Mouse (Mus musculus): ENCODE data around the gene Nfia. TPM values are rescaled to one million over a fixed set of nuclear protein-coding genes. Genes with fewer than 3 reads are reported as not detected.
A peak's percentile ranks its signal among the peaks of the same experiment; 100 is the strongest.

Gene Nfia
- polyA plus RNA-seq, 1 experiment from 2014 or later, result 31.1 TPM

DNA sequence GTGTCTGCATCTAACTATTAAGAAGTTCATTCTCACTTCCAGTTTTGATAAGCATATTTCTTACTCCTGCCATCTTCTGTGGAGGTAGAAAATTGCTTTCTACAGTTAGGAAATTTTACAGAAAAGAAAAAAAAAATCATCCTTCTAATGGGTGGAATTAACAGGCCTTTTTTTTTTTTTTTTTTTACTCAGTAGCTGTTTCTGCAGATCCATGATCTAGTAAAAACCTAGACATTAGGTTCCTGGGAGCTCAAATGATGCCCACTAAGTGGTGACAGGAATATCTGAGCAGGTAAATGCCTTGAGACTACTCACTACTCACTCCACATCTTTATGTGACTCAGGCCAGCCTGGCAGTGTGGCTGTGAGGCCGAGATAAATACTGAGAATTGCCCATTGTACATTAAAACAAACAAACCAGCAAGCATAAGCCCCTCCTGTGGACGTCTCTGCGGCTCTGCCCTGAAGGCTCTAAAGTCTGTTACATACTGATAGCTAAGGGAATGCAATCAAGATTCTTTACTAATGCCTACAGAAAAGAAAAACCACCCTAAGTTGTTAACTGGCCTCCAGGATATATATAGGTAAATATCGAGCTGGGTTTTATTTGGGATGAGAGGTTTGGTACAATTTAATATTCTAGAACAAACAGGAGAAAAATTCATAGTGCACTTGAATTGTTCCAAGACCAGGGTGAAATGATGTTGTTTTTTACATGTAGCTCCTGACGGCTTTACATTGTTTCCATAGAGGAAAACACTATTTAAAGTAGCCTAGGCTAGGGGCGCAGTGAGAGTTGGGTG is 57.7 kb downstream of the Nfia start:
- Histone ChIP-seq H3K9ac (no peak overlapping the region), H3K36me3 (peaks cover 17% of the 10 kb centered on the region), H3K4me2 (no peak overlapping the region), H3K27ac (replicated peaks) (peak overlapping the region; percentile 28; the same call in 1 of the 2 replicates), H3K4me1 (peaks cover 89% of the 10 kb centered on the region), H3K27me3 (replicated peaks) (no peaks in the 10 kb centered on the region), H3K4me3 (no peak overlapping the region), H3K9me3 (no peaks in the 10 kb centered on the region)
- ATAC-seq (ENCODE audit: extremely low read depth, insufficient number of reproducible peaks, low FRiP score, low TSS enrichment), result no peak
- 49% methylated on average over 6 of the region's 6 CpGs for WGBS

DNA sequence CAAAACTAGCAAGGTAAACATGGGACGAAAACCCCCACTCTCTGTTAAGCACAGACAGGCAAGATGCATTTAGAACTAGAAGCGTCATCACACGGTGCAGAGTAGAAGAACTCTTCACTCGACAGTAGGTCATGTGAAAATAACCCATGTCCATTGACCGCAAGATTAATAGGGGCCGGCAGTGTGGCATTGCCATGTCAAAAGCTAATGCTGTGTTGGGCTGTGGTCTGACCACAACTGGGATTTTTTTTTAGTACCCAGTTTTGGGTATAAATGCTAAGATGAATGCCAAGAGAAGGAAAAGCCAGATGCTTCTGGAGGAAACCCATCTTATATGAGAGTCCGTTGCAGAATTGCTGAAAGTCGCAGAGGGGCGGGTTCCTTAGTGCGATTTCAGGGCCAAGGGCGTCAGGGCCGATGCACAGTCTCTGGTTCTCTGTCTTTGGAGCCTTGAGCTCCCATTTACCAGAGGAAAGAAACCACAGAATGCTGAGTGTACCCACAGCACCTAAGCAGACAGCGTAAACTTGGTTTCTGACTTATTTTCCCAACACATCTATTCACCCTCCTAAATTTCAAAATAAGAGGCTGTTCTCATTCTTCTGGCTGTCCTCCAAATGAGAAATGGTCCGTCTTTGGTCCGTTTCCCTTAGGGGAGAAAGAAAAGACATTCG is 58.5 kb downstream of the Nfia start:
- H3K9me3 ChIP-seq, result no peaks in the 10 kb centered on the region
- WGBS, result 75% methylated on average over 16 of the region's 16 CpGs
- no peak for ATAC-seq (ENCODE audit: extremely low read depth, insufficient number of reproducible peaks, low FRiP score, low TSS enrichment)
- H3K36me3 ChIP-seq, result peaks cover 17% of the 10 kb centered on the region
- peaks cover 89% of the 10 kb centered on the region for H3K4me1 ChIP-seq
- H3K27me3 ChIP-seq (replicated peaks), result no peaks in the 10 kb centered on the region
- H3K27ac ChIP-seq (replicated peaks), result 0 out of 2 replicates have a peak overlapping the region, but pooled peaks have one; percentile 32
- H3K9ac ChIP-seq, result no peak overlapping the region
- no peak overlapping the region for H3K4me3 ChIP-seq
- no peak overlapping the region for H3K4me2 ChIP-seq

DNA sequence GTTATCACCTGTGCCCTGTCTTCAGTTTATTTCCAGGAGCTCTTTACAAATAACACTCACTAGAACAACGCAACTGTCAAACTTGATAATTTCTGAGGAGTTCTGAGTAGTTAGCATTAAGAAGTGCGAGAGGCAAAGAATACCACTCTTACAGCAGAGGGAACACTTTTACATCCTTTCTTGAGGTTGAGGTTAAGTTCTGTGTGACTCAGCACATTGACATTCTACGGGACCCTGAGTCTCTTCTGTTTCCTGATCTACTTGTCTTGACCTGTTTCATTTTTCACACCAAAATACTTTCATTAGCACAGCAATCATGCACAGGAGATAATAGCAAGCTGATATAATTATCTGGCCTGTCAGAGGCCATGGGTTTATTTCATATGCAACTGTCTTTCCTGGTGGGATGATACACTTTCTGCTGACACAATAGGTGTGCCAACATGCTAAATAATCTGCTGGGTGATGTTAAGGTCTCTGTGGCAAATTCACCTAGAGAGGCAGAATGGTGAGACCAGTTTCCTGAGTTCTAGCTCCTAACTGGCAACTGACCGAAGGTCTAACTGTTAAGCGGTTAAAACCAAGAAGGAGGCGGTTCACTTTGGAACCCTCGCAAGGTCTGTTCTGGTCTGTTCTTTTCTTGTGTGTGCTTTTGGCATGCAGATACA is 59.2 kb downstream of the Nfia start:
- 73% methylated on average over 7 of the region's 7 CpGs for WGBS
- Histone ChIP-seq H3K9ac (no peak overlapping the region), H3K4me1 (peaks cover 87% of the 10 kb centered on the region), H3K4me3 (no peak overlapping the region), H3K27me3 (replicated peaks) (no peaks in the 10 kb centered on the region), H3K4me2 (no peak overlapping the region), H3K27ac (replicated peaks) (no peak overlapping the region; the same call in 1 of the 2 replicates), H3K9me3 (no peaks in the 10 kb centered on the region), H3K36me3 (peaks cover 17% of the 10 kb centered on the region)
- no peak for ATAC-seq (ENCODE audit: extremely low read depth, insufficient number of reproducible peaks, low FRiP score, low TSS enrichment)

DNA sequence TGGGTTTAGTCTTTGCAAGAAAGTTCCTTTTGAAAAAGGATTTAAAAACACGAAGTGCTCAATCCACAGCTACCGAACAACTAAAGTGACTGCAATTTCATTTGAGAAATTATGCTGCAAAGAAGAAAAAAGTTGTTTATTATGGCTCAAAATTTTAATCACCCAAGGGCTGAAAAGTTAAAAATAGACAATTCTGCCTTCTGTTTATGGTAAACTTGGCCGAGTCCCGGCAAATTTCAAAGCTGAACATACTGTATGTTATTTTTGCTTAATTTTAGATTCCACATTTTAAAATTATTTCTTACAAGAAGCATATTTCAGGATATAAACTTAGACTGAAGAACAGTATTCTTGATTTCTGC is 59.7 kb downstream of the Nfia start:
- H3K9ac ChIP-seq, result no peak overlapping the region
- no peaks in the 10 kb centered on the region for H3K27me3 ChIP-seq (replicated peaks)
- no peaks in the 10 kb centered on the region for H3K9me3 ChIP-seq
- peaks cover 87% of the 10 kb centered on the region for H3K4me1 ChIP-seq
- no peak overlapping the region for H3K4me2 ChIP-seq
- H3K4me3 ChIP-seq, result no peak overlapping the region
- H3K27ac ChIP-seq (replicated peaks), result no peak overlapping the region; the same call in 1 of the 2 replicates
- WGBS, result 81% methylated on average over 4 of the region's 4 CpGs
- H3K36me3 ChIP-seq, result peaks cover 17% of the 10 kb centered on the region
- no peak for ATAC-seq (ENCODE audit: extremely low read depth, insufficient number of reproducible peaks, low FRiP score, low TSS enrichment)

DNA sequence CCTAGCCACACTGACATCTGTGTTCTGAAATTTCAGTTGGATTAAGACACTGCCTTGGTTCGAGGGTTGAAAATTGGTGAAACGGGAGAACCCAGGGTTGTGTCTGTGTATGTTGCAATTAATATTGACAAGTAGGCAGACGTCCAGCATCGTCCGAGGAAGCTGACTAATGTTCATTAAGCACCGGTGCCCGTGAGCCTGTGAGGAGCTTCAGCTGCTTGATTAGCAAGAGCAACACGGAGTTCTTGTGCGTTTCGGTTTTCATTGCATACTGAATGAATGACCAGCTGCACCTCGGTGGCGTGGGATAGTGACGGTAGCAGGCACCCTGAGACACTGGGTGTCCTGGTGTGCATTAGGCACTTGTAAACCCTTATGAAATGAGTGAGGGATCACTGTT is 64.3 kb downstream of the Nfia start:
- Histone ChIP-seq H3K9ac (no peak overlapping the region), H3K9me3 (no peaks in the 10 kb centered on the region), H3K4me2 (no peak overlapping the region), H3K4me1 (peaks cover 92% of the 10 kb centered on the region), H3K4me3 (no peak overlapping the region), H3K27ac (replicated peaks) (no peak overlapping the region), H3K36me3 (peaks cover 11% of the 10 kb centered on the region), H3K27me3 (replicated peaks) (no peaks in the 10 kb centered on the region)
- no peak for ATAC-seq (ENCODE audit: extremely low read depth, insufficient number of reproducible peaks, low FRiP score, low TSS enrichment)
- WGBS, result 63% methylated on average over 13 of the region's 13 CpGs

DNA sequence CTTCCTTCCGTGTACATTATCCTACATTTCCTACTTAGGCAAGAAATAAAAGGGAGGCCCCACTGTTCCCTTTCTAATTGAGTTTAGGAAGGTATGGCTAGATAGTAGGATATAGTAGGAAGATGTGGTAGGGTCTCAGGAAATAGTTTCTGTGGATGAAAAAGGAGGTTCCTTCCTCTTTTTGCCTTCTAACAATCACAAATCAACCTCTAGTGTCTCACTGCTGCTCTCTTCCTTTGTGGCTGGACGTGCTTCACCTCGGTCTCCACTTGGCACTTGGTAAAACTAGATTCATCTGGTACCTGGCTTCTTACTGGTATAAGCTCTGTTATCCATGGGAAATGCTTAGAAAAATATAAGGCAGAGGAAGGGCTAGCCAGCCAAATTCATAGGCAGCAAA is 65.2 kb downstream of the Nfia start:
- Histone ChIP-seq H3K36me3 (peaks cover 7% of the 10 kb centered on the region; the same call in 1 of the 2 replicates), H3K4me1 (peaks cover 97% of the 10 kb centered on the region), H3K4me3 (no peak overlapping the region), H3K27ac (replicated peaks) (peak overlapping the region; percentile 85), H3K4me2 (no peak overlapping the region), H3K27me3 (replicated peaks) (no peaks in the 10 kb centered on the region), H3K9me3 (no peaks in the 10 kb centered on the region), H3K9ac (0 out of 2 replicates have a peak overlapping the region, but pooled peaks have one; percentile 3)
- ATAC-seq (ENCODE audit: extremely low read depth, insufficient number of reproducible peaks, low FRiP score, low TSS enrichment), result no peak
- WGBS, result 54% methylated on average over 3 of the region's 3 CpGs

DNA sequence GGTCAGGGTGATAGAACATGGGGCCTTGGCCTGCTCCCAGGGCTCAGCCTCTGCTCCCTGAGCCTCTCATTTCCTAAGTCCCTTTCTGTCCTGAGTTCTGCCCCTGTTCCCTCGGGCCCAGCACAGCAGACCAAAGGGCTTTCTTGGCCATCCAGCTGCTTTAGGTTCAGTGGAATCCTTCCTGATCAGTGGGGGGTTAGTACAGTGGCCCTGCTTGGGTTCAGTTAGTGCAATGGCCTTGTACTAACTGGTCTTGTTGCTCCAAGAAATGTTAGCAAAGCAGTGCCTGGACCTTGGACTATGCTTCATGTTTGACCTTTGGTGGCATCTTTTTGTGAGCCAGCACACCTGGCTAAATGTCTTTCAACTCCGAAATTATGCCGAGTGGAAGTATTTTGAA is 66.1 kb downstream of the Nfia start:
- H3K4me1 ChIP-seq, result peaks cover 97% of the 10 kb centered on the region
- H3K36me3 ChIP-seq, result peaks cover 7% of the 10 kb centered on the region; the same call in 1 of the 2 replicates
- no peak overlapping the region for H3K4me3 ChIP-seq
- 0 out of 2 replicates have a peak overlapping the region, but pooled peaks have one; percentile 29 for H3K4me2 ChIP-seq
- H3K27ac ChIP-seq (replicated peaks), result peak overlapping the region; percentile 85
- WGBS, result 59% methylated on average over 3 of the region's 3 CpGs
- H3K9ac ChIP-seq, result 0 out of 2 replicates have a peak overlapping the region, but pooled peaks have one; percentile 5
- H3K9me3 ChIP-seq, result no peaks in the 10 kb centered on the region
- no peaks in the 10 kb centered on the region for H3K27me3 ChIP-seq (replicated peaks)
- no peak; the same call in 1 of the 2 replicates for ATAC-seq (ENCODE audit: extremely low read depth, insufficient number of reproducible peaks, low FRiP score, low TSS enrichment)

DNA sequence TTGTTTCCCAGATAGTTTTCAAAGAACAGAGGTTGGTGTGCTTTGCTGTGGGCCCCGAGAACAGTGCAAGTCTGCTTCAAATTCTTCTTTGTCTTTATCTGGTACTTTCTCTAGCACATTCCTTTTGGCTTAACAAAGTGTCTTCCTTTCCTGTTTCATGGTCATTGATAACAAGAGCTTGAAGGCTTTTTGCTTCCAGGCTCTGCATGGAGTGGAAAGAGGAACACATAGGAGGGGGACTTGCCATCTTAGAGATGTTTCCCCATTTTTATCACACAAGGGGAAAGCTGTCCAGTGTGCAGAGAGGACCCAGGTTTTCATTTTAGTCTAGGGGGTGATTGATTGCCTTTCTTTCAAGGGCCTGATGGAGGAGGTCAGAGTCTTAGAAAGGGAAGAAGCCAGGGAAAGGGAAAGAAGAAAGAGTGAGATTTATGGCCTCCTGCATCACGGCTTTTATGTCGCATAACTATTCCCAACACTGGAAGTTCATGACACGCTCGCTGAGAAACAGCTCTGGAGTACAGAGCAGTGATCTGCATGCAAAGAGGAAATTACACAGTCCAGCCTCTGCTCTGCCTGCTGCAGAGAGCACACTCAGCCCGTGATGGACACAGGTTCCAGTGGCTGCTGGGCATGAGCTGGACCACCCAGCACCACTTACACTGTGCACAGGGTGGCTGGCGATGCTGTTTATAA is 67.0 kb downstream of the Nfia start:
- Histone ChIP-seq H3K27me3 (replicated peaks) (no peaks in the 10 kb centered on the region), H3K4me2 (peak overlapping the region; percentile 29), H3K9me3 (no peaks in the 10 kb centered on the region), H3K27ac (replicated peaks) (peak overlapping the region; percentile 85), H3K4me1 (peaks cover 97% of the 10 kb centered on the region), H3K36me3 (peaks cover 7% of the 10 kb centered on the region; the same call in 1 of the 2 replicates), H3K9ac (peak overlapping the region; percentile 5; the same call in 1 of the 2 replicates), H3K4me3 (no peak overlapping the region)
- ATAC-seq (ENCODE audit: extremely low read depth, insufficient number of reproducible peaks, low FRiP score, low TSS enrichment), result no peak
- 22% methylated on average over 7 of the region's 7 CpGs for WGBS

DNA sequence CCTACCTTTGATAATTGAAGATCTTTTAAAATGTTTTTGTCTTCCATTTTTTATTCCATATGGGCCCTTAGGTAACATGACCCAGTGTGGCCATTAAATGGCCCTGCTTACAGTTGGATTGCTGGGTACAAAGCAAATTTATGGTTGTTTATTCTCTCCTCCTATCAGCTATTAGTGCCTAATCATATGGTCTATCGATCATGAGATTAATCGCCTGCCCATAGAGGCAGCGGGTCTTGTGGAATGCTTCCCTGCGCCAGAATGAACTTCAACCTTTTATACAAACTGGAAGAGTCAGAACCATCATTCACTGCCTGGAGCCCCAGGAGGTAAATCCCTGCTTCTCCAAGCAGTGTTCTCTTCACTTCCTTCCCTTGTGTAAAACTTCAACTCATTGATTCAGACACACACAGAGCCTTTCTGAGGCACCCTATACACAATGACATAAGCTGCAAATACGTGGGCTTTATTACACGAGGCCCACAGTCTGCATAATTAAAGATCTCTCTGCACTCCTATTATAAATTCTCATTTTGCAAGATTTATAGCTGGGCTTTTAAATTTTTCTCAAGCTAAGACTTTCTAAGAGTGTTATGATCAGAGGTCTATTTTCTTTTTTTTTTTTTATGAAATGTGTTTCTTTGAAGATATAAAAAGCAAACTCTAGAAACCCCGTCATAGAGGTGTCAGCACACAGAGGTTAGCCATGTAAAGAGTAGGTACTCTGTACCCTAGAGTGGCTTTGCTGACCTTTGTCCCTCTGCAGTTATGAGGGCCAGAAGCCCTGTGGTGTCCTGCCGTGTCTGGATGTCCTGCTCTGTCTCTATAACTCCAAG is 67.9 kb downstream of the Nfia start:
- H3K27me3 ChIP-seq (replicated peaks), result no peaks in the 10 kb centered on the region
- no peak overlapping the region for H3K4me3 ChIP-seq
- 64% methylated on average over 8 of the region's 8 CpGs for WGBS
- H3K9me3 ChIP-seq, result no peaks in the 10 kb centered on the region
- H3K36me3 ChIP-seq, result peaks cover 4% of the 10 kb centered on the region; the same call in 1 of the 2 replicates
- H3K9ac ChIP-seq, result peak overlapping the region; percentile 5; the same call in 1 of the 2 replicates
- peaks cover 97% of the 10 kb centered on the region for H3K4me1 ChIP-seq
- peak overlapping the region; percentile 85 for H3K27ac ChIP-seq (replicated peaks)
- H3K4me2 ChIP-seq, result no peak overlapping the region
- no peak for ATAC-seq (ENCODE audit: extremely low read depth, insufficient number of reproducible peaks, low FRiP score, low TSS enrichment)

DNA sequence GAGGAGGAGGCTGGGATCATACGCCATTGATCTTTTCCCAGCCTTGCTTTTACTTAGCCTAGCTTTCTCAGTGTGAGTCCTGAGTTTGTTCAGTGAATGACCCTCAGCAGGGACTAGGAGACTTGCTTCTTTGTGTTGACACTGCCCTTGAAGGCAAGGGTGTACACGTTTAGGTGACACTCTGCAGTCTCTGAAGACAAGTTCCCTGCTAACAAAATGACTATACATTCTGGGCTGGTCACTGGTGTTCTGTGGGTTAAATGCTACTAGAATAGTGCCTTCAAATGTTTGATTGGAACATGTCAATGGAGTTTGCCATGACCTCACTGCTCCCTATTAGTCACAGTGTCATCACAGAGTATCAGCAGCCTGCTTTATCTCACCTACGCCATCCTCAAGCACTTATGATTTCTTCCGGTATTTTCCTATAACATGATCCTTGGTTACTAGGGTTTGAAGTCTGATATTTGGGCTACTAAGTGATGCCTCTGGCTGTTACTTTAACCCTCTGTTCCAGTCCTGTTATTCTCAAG is 68.6 kb downstream of the Nfia start:
- Histone ChIP-seq H3K4me1 (peaks cover 96% of the 10 kb centered on the region), H3K4me2 (no peak overlapping the region), H3K9me3 (no peaks in the 10 kb centered on the region), H3K27ac (replicated peaks) (peak overlapping the region; percentile 58), H3K9ac (no peak overlapping the region), H3K4me3 (no peak overlapping the region), H3K36me3 (peaks cover 4% of the 10 kb centered on the region; the same call in 1 of the 2 replicates), H3K27me3 (replicated peaks) (no peaks in the 10 kb centered on the region)
- WGBS, result 39% methylated on average over 4 of the region's 4 CpGs
- ATAC-seq (ENCODE audit: extremely low read depth, insufficient number of reproducible peaks, low FRiP score, low TSS enrichment), result no peak
